Mouse (Mus musculus): Measurements from ENCODE around the gene Bag5.

DNA sequence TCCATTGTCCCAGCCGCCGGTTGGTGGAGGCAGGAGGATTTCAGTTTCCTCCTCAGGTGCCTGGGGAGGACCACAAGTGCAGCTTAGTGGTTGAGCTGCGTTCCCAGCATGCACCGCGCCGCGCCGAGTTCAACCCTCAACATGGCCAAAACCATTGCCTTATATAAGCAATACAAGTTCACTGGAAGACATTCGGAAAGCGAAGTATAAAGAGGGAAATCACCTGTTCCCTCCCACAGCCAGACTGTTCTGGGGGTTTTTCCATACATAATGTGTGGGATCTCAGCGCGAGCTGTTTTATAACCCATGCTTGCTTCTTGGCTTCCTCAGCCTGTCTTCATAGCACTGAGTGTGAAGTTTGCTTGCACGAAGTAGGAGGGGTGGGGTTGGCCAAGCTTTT lies 46.7 kb downstream of the Bag5 start:
- TF ChIP-seq CTCF (IDR thresholded peaks at IDR 0.05; ENCODE audit: control insufficient read depth, insufficient read depth, insufficient read length) (no peak), USF1 (IDR thresholded peaks at IDR 0.05; ENCODE audit: low read depth) (no peak), MYOD1 (IDR thresholded peaks at IDR 0.05; ENCODE audit: control insufficient read depth, insufficient read length, low read depth) (no peak), CEBPB (IDR thresholded peaks at IDR 0.05; ENCODE audit: low read depth) (no peak)

Measured in C2C12 (cell line).